Mouse (Mus musculus) cerebellum, adult 9-11 months (tissue): ENCODE measurements at regions not wholly inside any gene's neighbourhood (a gene's known extent, or its start where the extent isn't known, plus 50 kb on each side); places are given as distances from the start of the nearest gene placed in this dataset.

Experiments used
- DNase-seq: peaks from one replicate; pipeline ENCODE4 v3.0.0; 2022

DNA sequence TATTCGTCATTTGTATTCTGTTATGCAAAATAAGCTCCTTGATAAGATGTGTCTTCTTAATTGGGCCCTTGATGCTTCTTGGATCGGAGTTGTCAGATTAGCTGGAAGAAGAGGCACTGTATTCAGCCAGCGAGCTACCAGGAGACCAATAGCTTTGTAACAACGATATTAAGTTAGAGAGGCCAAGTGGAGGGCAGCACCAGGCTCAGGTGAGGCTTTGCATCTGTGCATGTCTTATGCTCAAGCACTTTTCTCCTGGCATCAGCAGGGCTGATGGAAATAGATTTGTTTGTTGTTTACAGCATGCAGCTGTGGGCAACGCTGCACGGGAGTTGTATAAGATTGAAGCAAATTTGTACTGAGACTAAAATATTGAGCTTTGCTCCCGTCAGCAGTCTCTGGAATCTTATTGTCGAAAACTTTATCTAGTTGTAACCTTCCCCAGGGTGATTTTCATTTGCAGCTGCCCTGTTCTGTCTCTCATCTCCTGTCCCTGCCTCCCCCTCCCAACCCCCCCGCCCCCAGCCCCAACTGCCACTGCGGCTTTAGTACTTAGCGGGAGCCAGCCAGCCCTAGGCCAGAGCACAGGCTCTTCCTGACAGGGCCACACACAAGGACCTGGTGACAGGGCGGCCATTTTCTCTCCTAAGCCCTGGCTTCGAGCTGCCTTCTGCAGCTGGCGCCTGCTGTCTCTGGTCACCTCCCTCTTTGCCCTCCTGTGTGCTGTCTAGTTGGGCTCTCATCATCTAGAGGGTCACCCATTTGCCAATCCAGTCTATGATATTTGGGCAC, 247.3 kb downstream of the Tshz3 start:
- DNase-seq, result no peak

DNA sequence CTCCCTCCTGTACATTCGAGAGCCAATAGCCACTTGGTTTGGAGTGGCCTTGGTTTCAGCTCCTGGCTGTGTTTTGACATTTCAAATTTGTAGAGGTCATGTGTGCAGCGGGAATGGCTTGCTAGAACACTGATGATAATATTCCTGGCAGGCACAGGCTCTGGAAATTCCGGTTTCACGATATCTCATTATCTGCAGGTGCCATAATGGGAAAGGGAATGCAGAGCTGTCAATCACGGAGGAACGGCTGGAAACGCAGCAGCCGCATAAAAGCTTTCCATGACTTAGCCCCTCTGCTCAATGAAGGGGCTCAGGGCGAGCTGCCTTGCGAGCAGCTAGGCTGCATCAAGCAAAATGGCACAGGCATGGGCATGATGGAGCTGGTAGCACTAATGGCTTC, 251.6 kb downstream of the Tshz3 start:
- DNase-seq, result no peak

DNA sequence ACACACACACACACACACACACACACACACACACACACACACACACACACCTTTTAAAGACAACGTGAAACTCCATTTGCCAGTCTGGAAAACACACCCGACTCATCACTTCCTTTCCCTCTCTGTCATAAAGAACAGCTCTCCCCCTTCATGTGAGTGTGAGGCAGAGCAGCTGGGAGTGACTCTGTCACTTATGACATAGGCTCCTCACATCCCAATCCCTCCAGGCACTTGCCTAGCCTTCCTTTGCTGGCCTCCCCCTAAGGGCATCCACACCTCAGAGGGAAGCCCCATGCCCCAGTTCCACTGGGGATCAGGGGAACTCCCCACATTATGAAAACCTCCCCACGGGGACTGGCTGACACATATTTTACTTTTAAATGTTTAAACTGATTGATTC, 257.5 kb downstream of the Tshz3 start:
- DNase-seq, result no peak

DNA sequence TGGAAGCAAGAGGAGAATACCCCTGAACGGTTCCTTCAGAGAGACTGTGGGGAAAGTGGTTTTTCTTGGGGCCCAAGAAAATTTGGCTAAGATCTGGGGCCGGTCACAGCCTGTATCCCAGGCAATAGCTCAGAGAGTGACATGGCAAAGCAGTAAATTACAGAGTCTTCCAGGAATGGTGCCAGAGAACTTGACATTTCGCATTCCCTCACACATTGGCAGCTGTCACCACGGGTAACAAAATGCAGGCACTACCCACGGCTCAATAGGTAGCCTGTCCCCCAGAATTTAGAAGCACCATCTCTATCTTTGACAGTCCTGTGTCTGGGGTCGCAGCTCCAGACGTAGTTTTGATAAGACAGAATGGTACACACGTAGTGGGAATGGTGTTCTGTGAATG, 260.3 kb downstream of the Tshz3 start:
- DNase-seq, result no peak

DNA sequence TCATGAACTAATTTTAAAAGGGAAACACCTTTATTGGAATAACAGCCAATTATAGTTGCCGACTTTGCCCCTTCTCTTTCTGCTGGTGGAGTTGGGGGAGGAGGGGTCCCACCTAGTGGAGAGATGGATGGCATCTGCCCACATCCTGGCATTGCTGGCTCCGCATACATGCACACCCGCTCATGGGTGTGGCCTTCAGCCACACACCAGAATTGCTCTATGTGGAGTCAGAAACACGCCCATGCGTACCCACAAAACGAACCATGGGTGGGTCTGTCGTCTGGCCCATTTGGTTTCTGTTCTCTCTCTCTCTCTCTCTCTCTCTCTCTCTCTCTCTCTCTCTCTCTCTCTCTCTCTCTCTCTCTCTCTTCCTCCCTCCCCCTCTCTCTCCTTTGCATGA, 273.9 kb downstream of the Tshz3 start:
- DNase-seq, result no peak

DNA sequence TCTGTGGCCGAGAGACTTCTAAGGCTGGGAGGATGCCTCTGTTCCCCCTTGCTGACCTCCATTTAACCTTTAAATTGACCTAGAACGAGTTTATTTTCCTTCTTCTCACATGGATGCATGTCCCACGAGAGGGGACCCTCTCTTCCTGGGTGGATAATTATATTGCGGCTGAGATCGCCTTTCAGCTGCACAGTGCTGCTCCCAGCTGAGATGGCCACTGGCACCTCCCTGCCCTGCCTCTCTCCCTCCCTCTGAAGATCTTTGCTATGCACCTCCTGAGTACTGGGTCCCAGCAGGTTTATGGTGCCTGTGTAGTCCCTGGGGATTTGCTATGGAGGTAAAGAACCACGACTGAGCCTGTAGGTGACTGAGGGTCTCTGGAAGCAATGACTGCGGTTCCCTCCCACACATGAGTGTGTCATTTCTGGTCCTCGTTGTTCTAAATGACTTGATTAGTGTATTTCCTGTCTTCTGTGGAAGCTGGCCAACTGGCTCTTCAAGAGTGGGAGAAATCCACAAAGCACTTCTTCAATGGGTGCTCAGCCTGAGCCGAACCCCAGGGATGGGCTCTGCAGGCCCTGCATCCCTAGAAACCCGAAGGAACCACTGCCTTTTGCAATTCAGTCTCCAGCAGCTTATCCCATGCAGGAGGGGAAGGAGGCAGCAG, 275.9 kb downstream of the Tshz3 start:
- DNase-seq, result no peak

DNA sequence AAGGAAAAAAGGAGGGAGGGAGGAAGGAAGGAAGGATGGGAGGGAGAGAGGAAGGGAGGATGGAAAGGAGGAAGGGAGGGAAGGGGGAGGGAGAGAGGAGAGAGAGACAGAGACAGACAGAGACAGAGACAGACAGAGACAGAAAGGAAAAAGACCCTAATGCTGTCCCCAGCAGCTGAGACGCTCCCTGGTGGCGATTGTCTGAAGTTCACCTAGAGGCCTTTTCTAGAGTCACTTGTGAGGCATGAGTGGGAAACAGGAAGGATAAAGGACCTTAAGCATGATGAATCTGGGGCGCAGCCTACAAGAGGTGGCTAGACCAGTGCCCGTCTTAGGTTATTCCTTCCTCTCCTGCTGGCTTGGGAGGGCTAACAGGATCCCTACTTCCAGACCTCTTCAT, 276.7 kb downstream of the Tshz3 start:
- no peak for DNase-seq

DNA sequence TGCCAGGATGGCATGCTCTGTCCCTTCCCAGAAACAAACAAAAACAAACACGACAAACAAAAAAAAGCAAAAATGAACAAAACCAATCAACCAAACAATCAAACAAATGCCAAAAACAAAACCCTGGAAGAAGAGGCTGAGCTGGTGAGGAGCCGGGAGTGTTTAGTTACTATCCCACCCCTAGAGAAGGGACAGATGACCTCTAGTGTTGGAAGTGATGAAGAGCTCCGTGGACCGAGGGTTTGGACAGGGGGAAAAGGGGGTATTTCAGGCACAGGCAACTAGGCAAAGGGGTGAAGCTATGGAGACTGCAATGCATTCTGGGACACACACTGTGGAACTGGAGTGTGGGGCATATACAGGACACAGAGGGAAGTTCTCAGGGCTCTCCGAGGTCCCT, 277.6 kb downstream of the Tshz3 start:
- no peak for DNase-seq

DNA sequence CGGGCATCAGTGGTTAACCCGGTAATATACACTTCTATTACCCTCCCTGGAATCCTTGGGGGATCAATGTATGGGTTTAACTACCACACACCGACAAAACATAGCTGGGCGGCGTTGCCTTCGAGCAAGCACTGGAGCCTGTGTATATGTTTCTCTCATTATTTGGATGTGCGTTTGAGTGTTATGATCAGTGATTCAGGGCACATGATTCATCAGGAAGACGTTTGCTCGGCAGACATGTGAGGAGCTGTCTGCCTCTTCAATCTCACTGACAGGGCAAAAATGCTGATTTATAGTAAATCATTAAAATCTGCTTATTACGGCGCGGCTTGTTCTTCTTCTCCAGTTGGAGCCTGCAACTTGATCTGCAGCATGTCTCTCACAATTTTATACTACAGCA, 279.9 kb downstream of the Tshz3 start:
- DNase-seq, result no peak

DNA sequence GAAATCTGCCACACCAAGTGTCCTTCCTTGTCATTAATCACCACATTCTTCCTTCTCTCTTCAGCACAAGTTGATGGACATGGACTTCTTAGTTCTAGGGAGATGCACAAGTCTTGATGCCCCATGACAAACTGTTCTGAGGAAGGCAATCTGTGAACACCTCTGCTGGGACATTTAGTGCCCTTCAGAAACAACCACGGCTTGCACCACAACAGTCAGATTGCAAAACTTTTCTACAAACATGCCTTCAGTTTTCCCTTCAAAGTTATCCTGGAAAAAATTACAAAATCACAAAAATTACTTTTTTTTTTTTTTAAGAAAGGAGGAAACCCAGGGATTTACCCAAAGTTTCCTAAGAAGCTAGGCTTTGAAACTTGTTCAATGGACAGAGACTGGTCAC, 291.5 kb downstream of the Tshz3 start:
- DNase-seq, result no peak

DNA sequence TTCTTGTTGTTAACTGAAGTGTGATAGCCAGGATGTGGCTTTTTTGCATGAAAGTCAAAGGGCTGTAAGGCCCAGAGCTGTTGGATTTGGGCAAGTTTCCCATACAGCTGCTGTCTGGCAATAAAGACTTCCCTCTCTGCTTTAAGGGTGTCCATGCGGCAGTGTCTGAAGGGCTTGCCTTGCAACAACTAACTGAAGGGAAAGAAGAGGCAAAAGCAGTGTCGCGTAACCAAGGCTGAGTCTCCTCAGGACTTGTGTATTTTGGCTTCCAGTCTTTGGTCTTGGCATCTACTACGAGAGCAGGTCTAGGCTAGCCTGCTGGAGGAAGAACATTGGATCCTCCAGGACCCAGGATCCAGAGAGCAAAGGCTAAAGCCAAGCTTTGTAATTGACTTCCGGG, 306.7 kb downstream of the Tshz3 start:
- no peak for DNase-seq

DNA sequence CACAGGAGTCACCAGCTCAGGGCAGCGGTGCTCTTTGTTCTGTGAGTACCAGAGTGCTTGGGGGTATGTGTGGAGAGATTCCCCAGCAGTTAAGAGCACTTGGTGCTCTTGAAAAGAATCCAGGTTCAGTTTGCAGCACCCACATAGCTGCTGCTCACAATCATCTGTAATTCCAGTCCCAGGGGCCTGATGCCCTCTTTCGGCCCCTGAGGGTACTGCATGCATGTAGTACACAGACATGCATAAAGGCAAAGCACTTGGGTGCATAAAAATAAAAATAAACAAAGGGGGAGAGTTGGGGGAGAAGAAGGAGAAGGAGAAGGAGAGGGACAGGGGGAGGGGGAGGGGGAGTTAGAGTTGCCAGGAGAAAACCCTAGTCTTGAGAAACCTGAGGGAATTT, 307.8 kb downstream of the Tshz3 start:
- DNase-seq, result no peak

DNA sequence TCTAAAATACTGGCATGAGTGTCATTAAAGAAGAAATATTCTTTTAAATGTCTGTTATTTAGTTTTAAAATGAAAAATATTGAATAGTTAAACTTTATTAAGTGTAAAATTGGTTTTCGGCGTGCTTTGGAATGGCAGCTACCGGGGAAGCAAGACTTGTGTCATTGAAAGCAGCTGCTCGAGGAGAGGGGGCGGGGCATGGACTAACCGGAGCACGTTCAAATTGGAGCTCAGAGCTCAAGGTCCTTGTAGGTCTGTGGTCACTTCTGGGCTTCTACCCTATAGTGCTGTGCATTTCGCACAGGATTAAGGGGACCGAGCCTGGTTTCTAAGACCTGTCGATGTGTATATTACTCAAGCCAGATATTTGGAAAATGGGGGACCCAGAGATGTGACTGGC, 309.0 kb downstream of the Tshz3 start:
- DNase-seq, result no peak

DNA sequence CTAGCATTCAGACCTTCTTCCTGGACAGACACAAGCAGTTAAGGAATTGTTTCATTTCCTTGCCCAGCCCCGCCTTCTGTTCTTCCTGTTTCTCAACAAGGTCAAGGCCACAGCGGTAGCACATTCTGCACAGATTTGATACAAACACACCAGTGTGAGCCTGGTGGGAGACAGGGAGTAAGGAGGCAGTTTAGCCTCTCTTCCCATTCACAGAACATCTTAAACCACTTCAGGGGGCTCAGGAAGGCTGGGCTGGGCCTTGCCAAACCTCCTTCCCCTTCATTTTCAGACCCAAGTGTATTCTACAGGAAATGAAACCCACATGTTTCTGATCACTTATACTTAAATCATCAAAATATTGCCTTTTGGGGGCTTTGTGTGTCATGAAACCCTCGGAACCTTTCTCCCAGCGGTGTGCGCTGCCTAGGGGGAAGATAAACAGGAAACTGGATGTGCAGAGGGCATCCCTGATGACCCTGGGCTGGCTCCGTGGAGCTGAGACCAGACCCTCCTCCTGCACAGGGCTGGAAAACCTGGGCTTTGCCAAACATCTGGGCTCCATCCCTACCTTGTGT, 313.3 kb downstream of the Tshz3 start:
- no peak for DNase-seq

DNA sequence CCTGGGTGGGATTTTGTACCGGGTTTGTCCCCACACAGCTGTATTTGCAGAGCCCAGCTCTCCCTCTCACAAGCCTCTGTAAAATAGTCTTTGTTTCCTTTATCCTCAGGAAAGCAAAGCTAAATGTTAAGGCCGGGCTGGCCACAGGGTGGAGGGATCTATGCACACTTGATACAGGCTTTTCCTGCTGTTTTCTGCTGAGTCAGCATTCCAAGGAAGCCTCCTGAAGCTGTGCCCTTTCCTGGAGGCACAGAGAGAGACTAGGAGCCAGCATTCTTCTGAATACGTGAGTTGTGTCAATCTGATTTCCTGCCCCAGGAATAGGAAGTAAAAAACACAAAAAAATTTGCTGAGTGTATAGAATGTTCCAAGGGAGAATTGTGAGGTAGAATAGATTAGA, 322.2 kb downstream of the Tshz3 start:
- DNase-seq, result no peak

DNA sequence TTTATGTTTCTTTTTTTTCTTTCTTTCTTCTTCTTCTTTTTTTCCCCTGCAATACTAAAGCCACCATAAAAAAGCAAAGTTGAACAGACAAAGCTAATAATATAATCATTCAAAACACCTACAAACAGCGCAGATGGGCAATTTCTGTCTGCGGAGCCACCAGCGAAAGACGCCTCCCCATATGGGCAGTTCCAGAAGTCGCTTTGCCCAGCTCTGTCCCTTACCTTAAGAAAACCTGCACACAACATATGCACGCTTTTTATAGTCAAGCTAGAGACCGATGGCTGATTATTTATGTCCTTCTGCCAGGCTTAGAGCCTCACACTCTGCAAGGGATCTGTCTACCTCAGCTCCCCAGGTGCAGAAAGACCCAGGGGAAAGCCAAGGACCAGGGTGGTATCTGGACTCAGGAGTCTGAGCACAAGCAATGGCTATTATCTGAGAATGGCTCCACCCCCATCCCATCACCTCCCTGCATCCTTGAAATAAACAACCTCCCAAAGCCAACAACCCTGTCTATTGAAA, 326.6 kb downstream of the Tshz3 start:
- DNase-seq, result no peak

DNA sequence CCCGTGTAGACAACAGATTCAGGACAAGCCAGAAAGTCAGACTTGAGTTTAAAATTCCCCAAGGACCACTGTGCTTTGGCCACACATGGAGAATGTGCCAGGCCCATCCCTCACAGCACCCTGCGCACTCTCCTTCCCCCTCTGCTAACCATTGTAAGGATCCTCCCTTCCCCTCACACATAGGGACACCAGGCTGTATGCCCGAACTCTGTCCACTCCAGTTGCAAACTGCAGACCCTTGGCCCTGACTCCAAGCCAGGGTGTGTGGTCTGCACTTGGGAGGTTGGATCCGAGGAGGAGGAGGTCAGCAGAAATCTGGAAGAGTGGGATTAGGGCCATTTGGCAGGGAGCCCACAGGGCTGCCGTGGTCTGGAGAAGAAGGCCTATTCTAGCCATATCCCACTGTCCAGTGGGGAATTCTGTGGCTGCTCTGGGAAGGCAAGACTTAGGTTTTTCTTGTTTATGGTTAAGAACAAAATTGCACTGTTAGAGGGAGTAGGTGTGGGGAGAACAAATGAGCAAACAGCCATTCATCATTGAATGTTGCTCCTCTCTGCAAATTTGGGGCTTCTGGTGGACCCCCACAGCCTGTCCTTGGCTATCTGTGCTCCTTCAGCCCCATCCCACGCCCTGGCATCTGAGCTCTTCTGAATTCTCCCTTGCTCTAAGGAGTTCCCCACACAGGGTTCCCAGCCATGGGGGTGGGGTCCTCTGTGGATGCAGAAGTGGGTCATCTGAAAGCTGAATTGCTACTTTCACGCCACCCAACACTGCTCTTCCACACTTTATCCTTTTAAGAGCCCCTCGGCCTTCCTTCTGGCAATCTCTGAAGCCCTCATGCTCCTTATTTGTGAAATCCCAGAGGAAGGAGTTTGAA, 366.9 kb downstream of the Tshz3 start:
- DNase-seq, result no peak

DNA sequence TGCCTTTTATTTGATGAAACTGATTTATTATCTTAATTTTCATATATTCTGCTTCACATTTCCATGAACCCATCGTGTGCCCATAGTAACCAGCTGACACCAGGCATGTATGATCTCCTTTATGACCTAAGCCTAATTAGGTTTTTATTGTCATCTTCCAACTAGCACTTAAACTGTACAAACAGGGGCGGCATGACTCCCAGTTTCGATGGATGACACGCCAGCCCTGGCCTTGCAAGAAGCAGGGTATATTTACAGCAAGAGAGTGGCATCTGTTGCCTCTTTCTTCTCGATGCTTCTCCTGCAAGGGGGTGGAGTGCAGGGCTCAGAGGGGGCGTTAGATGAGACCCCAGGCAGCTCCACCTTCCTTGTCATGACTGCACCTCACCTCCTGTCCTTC, 379.8 kb downstream of the Tshz3 start:
- no peak for DNase-seq

DNA sequence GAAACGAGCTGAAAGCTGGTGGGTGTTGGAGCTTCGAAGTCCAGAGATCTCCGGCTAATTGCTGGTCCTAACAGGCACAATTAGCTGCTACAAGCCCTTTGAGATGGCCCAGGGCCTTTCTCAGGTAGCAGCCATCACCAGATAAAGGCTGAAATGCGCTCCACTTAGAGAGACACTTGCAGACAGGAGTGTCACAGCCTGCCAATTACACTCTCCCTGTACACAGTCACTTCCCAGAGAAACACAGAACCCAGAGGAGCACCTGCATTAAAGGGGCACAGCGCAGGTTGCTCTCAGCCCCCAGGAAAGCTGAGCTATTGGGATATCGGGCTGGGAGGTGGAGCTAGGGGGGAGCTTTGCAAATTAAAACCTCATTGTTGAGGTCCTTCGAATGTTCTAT, 380.2 kb downstream of the Tshz3 start:
- DNase-seq, result no peak

DNA sequence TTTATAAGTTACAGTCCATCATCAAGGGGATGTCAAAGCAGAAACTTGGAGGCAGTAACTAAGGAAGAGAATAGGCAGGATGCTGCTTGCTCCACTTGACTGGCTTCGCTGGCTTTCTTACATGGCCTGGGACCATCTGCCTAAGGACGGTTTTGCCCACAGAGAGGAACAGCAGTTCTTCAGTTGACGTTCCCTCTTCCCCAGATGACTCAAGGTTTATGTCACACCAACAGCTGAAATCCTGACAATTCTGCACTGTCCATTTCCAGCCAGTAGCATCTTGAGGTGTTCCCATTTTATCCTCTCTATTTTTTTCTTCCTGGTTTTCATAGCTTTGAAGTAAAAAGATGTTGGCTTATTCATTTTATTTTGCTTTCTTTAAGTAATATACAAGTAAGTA, 391.8 kb downstream of the Tshz3 start:
- DNase-seq, result no peak

DNA sequence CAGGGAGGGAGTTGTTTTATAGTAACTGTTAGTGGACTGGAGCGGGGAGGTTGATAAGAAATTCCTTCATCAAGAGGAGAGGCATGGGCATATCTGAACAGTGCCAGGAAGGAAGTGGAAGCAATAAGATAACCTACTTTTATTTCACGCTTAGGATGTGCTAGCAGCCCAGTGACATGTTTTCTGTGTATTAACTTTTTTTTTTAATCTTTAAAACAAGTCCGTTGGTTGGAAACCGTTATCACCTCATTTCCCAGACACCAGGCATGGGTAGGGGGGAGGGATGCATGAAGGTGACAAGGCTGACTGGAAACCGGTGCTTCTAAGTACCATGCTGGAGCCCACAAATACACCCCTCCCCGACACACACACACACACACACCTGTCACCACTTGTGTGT, 394.7 kb downstream of the Tshz3 start:
- no peak for DNase-seq

DNA sequence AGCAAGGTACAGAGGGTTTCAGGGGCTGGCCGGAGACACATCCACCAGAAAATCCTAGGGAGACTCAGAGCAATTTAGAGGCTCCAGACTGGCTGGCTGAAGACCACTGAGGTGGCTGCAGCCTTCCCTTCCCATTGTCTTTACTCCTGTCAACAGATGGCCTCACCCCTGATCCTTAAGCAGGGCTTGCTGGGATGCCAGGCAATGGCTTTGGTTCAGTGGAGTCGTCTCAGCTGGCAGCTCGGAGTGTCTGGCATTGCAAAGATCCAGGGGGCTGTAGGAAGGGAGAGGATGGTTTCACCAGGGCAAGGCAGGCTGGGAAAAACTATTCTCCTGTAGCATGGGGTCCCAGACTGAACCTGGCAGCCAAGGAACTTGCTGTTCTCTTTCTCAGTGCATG, 395.8 kb downstream of the Tshz3 start:
- DNase-seq, result no peak

DNA sequence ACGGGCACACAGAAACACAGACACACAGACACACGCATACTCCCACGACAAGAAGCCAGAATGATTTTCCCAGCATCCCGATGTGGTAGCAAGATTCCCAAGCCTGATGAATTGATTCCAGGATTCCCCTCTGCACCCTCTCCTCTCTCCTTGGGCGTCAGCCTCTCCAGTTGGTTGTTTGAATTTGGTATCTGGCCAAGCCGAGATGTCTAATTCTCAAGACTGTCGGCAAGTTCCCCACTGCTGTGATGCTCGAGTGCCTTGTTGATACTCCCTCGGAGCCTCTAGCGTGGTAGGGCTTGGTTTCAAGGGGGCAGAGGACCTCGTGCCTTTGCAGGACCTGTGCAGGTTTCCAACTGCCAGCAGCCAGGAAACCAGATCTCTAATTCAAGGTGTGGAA, 397.9 kb downstream of the Tshz3 start:
- DNase-seq, result no peak
